Comparison of ENCODE assay signal across 17 mouse cellular contexts in genomic region chr3:84681699-84682098, GRCm38 (mm10). TPM values are rescaled to one million over a fixed set of nuclear protein-coding genes. Genes with fewer than 3 reads are reported as not detected.
A peak's percentile ranks its signal among the peaks of the same experiment; 100 is the strongest.
DNase-seq lines count a peak whose midpoint lies in the region; ATAC-seq and TF ChIP-seq lines count a peak whose summit lies in the region.
"Had no signal": no experiment of that assay in that cellular context is flagged by ENCODE, and none has a peak within 500 bp of the region (broad histone marks: within the 10 kb centered on the region; RNA-seq: fewer than 3 reads in every experiment).

No protein-coding gene starts in this region.

- peaks cover 13% of the 10 kb centered on the region for H3K4me1 ChIP-seq in bone marrow, adult 2 months (ENCODE audit: control insufficient read depth, insufficient read depth, low read length)
- H3K4me1 ChIP-seq: heart, embryonic 13.5 days had no signal

- H3K4me3 ChIP-seq in bone marrow, adult 2 months (replicated peaks; ENCODE audit: control insufficient read depth, low read depth, low read length), result no peak overlapping the region
- H3K4me3 ChIP-seq: heart, embryonic 13.5 days; myocyte had no signal

- H3K27ac ChIP-seq in bone marrow, adult 2 months (ENCODE audit: control insufficient read depth, insufficient read depth, low read depth, low read length, poor library complexity), result peak overlapping the region; percentile 28
- H3K27ac ChIP-seq: heart, embryonic 13.5 days; kidney, postnatal 0 days; liver, embryonic 14.5 days had no signal

- 55% methylated on average over 8 of the region's 8 CpGs for WGBS in bone marrow, adult 2 months

- ATAC-seq in neutrophil, adult 5-6 weeks (ENCODE audit: extremely low read depth, insufficient number of reproducible peaks, low FRiP score, poor library complexity, severe bottlenecking), result peak; percentile 23; the same call in 1 of the 2 replicates

- intact Hi-C loops in left cerebral cortex, postnatal 4 days (cut with DNase I), result no loop called here

- TF ChIP-seq POLR2A in bone marrow, adult 2 months (IDR thresholded peaks at IDR 0.05; ENCODE audit: borderline replicate concordance, control insufficient read depth, low read depth, low read length), result no peak

- TF ChIP-seq CTCF in bone marrow, adult 2 months (IDR thresholded peaks at IDR 0.05; ENCODE audit: control insufficient read depth, insufficient read depth, low read length), result no peak

- DNase-seq in heart, adult 11 months, result peak; percentile 93
- no peak for DNase-seq in heart, adult 8-10 months (ENCODE audit: low spot score)
- DNase-seq in thymus, postnatal 36 days, result peak; percentile 75 to 86
- no peak for DNase-seq in left cerebral cortex, postnatal 4 days
- DNase-seq in urinary bladder, postnatal 14 days (ENCODE audit: low spot score), result no peak
- DNase-seq in gastrocnemius, postnatal 4 days (ENCODE audit: low spot score in 2 of 2), result no peak
- DNase-seq: adrenal gland, postnatal 10 days; cerebellum, adult 9-10 months; gastrocnemius, postnatal 36 days; heart, postnatal 4 days; lung, postnatal 10 days had no signal

RNA-seq across cellular contexts. Expression of gene Tmem154, which starts 15.7 kb away (rescaled TPM):
- 1 to 10 TPM in 3 of 4 experiments, under 1 TPM in 1; 0.97 to 3.3 (median 2.9) TPM for total RNA-seq in heart, adult 8-10 months (2022)
- polyA plus RNA-seq in bone marrow, adult 2 months (2011; ENCODE audit: insufficient read depth, insufficient read length, low replicate concordance, missing spikeins), result 4.8 and 12.6 TPM in 2 replicates
- total RNA-seq in neutrophil, adult 5-6 weeks (2017), result 131 and 140 TPM in 2 replicates
- 1 to 10 TPM; 1.4 to 1.7 TPM for total RNA-seq in left cerebral cortex, postnatal 4 days (2021)
- 1 to 10 TPM; 2.0 TPM for total RNA-seq in gastrocnemius, postnatal 4 days (2021)

Comparison
In these comparisons a context has a peak if more than half of its experiments do, and no peak if none do; other contexts are left out.
1. DNase-seq: peak in heart, adult 11 months (single experiment) and thymus, postnatal 36 days (2 of 2); none in heart, adult 8-10 months (single experiment), left cerebral cortex, postnatal 4 days (single experiment), urinary bladder, postnatal 14 days (single experiment) and gastrocnemius, postnatal 4 days (0 of 2).
2. RNA of gene Tmem154, which starts 15.7 kb away (total RNA-seq): 131 to 140 TPM in neutrophil, adult 5-6 weeks; 0.97 to 3.3 TPM in heart, adult 8-10 months, 2.0 TPM in gastrocnemius, postnatal 4 days and 1.4 to 1.7 TPM in left cerebral cortex, postnatal 4 days; every median in the first group is over 10 times any median in the second.